Mouse (Mus musculus) thymus, adult 2 months (tissue): ENCODE results near the gene Nbr1.

Experiments used
- CTCF ChIP-seq: fragments of 200-500 bp; IDR thresholded peaks from 2 replicates; pipeline ENCODE4 v1.5.1; 2012; ENCODE audit warnings: mild to moderate bottlenecking, control low read depth, low read length, moderate library complexity, borderline replicate concordance; ENCODE audit not compliant: control insufficient read depth, poor library complexity, insufficient read depth; ENCODE audit errors: extremely low read depth
- POLR2A ChIP-seq: fragments of 200-500 bp; IDR thresholded peaks from 2 replicates; pipeline ENCODE4 v1.6.1; 2012; ENCODE audit warnings: mild to moderate bottlenecking, low read length, control low read depth, moderate library complexity; ENCODE audit not compliant: control insufficient read depth, poor library complexity, insufficient read depth; ENCODE audit errors: extremely low read depth

DNA sequence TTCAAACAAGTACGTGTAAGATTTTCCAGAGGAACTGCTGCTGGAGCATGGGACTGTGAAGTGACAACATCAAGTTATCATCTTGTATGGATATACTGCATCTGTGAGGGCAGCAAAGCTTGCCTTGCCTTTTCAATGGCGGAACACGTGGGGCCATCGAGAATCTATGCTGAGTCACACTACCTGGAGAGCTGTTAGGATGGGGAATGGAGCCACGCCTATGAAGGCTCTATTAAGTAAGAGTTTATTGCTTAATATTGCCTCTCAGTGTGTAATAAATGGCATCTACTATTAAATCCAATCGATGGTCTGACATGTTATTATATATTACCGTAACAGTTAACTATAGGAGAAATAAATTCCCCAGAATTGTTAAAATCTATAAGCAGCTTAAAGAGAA lies 44.9 kb upstream of the Nbr1 start:
- TF ChIP-seq CTCF: no peak
- no peak for TF ChIP-seq POLR2A
